Mouse (Mus musculus) small intestine, adult 2 months (tissue): ENCODE results near the gene Atp6ap2.

ENCODE experiments used
- CTCF ChIP-seq: fragments of 200-500 bp; IDR thresholded peaks from 2 replicates; pipeline ENCODE4 v1.5.1; 2012; ENCODE audit warnings: low read depth, mild to moderate bottlenecking, control low read depth, inconsistent platforms, low read length, moderate library complexity, mixed read lengths; ENCODE audit not compliant: insufficient replicate concordance, insufficient read length; ENCODE audit errors: extremely low read depth
- POLR2A ChIP-seq: fragments of 200-500 bp; IDR thresholded peaks from 2 replicates; pipeline ENCODE4 v1.6.1; 2012; ENCODE audit warnings: low read depth, mild to moderate bottlenecking, control low read depth, inconsistent platforms, low read length, moderate library complexity

- TF ChIP-seq CTCF (no peak), POLR2A (no peak)
Observed at GRCm38 (mm10) chrX:12625131-12625530, 37.5 kb downstream of the Atp6ap2 start.
